Mouse (Mus musculus) heart, postnatal 4 days (tissue): Measurements from ENCODE around the gene Cacna1b. TPM values are rescaled to one million over a fixed set of nuclear protein-coding genes. Genes with fewer than 3 reads are reported as not detected.

Source experiments
- DNase-seq: peaks from one replicate; pipeline ENCODE4 v3.0.0; 2021
- total RNA-seq, 2 experiments: library from RNA; stranded (reverse); gene quantifications; 2 replicates each; pipeline ENCODE4 v1.2.3; 2021

The Cacna1b gene
- total RNA-seq, 2 experiments from 2014 or later = 0.21 to 0.27 TPM

DNA sequence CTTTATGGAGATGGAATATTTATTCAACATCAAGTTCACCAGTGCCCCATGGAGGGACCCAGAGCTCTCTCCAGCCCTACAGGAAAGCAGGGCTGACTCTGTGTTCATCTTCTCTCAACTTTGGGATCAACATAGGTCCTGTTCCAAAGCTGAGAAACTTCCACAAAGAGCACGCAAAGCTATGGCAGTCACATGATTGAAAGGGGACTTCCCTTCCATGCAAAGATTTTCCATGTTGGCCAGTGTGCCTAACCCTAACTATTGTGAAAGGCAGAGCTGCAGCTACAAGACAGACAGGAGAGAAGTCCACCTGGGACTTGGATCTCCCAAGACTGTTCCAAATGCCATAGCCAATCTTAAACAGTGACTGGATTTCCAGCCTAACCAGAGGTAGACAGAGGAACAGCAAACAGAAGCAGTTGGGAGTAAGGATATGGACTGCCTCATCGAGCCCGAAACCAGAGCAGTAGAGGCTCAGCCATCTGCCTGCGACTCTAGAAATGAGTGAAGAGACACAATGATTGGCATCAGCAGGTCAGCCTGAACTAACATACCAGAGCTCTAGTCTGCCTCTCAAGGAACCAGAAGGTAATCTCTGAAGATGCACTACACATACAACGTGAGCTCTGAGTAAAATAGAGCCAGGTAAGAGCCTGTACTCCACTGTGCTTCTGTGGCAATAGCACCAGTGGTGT is 116.4 kb downstream of the Cacna1b start:
- DNase-seq = no peak

DNA sequence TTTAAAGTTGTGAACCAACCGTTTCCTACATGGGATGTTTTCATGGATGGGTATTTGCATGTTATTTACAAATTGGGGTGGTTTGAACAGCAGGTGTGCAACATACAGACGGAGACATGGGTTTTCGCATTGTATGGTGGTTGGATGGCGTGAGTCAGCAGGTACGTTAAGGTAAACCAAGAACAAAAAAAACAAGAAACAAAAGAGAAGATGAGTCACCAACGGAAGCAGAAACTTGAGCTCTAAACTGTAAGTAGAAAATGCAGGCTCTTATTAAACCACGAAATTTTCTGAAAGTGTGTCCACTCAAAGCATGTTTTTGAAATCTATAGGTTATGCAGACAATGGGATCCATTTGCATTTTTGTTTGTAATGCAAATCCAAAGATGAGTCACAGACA is 120.1 kb downstream of the Cacna1b start:
- DNase-seq = no peak

DNA sequence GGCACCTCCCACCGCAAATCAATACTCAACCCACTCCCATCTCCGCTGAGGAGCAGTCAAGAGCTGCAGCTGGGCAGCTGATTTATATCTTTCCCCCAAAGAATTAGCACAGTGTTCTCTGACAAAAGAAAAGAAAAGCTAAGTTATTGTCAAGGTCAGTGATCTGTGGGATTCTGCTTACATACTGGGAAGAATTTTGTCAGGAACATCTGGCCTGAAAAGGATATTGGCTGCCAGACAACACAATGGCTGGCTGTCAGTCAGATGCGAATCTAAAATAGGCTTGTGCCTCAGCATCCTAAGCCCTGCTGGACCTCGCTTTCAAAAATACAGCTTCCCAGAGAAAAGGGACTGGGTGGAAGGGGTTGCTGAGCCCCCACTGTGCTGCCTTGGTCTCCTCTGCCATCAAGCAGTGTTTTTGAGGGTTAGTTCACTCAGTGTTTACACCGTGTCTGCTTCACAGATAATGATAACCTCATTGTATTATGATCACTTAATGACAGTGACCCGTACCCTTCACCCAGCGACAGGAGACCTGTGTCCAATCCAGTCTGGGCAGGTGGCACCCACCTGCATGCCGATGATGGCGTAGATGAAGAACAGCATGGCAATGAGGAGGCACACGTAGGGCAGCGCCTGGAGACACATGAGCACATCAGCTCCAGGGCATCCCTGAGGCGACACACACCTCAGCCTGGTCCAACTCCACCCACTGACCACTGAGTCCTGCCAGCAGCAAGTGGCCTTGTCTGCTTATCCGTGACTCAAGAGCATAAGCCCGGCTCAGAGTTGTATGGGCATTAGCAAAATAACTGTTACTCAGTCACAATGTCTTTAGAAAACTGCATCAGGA is 124.6 kb downstream of the Cacna1b start:
- DNase-seq = no peak

DNA sequence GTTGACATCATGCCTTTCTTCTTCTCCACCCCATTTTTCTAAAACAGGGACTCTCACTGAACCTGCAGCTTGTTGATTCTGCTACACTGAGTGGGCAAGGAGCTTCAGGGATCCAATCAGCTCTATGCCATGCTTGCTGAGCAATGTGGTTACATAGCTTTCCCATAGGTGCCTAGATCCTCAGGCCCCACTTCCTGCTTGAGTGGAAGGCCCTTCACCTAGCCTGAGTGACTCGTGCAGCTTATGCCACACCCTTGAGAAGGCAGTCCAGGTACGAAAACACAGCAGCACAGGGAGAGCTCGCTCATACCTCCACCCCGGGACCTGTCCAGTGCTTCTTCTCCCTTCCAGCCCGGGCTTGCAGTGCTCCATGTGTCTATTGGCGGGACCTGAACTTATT is 129.3 kb downstream of the Cacna1b start:
- no peak for DNase-seq

DNA sequence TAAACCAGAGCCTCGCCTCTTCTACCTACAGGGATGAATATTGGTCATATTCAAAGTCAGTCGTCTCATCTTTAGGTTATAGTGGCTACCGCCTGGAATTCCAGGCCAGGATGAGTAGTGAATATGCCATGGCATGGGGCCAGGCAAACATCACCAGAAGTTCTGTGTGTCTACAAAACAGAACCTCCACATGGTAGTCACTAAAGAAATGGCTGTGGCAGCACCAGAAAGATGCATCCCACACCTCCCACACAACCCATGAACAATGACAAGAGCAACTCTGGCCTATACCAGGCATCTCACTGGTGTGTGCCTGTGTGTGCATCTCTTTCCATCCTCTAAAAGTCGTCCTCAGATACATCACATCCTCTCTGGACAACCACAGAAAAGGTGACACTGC is 145.8 kb downstream of the Cacna1b start:
- no peak for DNase-seq

DNA sequence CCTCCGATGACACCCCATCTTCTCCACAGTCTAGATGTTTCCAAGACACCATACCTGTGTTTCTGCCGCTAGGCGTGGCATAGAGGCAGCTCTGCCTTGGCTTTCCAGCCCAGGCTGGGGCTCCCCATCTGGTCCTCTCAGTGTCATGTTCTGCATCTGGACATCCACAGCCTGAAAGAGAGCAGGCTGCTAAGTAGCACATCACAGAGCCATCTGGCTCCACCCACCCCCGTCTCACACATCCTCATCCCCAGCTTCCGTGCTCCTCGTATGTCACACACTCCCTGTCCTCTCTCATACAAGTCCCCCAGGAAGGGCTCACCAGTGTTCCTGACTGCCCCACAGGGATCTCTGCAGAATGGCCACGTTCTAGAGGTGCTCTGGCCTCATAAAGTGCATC is 153.2 kb downstream of the Cacna1b start:
- no peak for DNase-seq

DNA sequence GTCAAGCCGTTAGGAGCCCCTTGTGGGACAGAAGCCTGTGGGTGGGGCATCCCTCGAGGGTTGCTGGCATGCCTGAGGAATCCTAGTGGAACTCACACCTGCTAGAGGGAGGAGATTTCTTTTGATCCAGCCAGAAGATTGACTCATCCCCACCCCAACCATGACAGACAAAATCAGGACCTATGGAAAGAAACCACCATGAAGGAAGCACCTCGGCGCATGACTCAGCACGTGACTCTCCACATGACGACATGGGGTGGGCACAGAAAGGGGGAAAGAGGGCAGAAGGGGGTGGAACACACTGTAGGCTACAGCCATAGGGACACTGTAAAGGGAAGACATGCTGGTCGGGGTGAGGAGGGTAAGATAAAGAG is 154.2 kb downstream of the Cacna1b start:
- DNase-seq = no peak

DNA sequence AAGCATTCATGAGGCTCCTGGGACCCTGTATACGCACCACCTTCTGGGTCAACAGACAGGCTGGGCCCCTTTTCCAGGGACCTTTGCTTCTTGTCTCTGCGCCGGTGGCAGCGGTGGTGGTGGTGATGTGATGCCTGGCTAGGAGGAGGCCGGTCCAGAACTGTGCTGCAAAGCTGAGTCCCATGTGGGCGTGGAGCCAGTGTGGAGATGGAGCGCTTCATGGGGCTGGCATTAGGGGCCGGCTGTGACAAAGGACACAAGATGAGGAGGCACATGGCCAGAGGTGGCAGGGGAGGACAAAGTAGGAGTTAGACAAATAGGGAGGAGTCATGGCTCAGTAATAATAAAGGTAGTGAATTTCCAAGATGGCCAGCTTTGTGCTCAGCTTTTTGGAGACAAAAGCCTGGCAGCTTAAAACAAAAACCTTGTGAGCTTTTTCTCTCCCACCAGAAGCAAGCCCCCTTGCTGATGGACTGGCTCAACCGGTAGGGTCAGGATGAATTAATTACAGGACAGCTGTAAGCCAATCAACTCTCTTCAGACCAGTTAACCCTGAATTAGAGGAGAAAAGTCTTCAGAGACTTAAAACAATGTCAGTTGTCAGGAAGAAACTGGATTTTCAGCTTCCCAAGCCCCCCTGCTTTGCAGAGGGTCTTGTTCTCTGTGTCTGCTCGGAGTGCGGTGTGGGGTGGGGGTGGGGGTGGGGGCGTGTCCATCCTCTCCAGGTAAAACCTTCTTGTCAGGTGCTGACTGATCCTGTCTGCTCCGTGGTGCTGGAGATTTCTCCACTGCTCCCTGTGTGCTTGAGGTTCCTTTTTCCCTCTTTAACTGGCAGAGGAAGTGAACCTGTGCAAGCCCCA is 154.8 kb downstream of the Cacna1b start:
- DNase-seq = no peak

DNA sequence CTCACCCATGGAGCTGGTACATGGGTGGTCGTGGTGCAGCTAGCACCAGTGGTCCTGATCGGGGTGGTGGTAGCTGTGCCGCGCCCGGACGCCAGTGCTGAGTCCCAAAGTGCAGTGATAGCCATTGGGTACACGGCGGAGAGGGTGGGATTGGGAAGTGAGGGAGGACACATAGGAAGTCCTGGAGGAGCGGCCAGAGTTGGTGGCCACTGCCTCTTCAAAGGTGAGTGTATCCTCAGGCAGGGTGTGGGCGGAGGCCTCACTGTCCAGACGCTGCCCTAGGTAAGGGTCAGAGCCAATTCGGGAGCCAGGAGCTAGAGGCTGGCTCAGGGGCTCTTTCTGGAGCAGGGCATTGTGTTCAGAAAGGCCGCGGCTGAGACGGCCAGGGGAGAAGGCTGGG is 156.4 kb downstream of the Cacna1b start:
- DNase-seq = no peak

DNA sequence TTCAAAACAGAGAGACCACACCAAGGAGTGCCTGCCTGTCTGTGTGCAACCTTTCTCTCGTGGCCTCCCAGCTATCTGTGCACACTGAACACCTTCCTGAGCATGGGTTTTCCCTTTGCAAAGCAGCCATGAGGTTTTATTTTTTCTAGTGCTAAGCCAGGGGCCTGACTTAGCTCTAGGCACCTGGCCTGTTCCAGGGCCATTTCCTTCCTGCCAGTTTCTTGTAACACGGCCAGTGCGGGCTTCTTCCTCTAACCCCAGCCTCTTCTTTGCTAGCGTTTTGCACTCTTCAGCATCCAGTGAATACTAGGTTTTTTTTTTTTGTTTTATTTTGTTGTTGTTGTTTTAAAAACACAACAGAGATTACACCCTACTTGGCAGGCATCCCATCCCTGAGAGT is 157.9 kb downstream of the Cacna1b start:
- no peak for DNase-seq

DNA sequence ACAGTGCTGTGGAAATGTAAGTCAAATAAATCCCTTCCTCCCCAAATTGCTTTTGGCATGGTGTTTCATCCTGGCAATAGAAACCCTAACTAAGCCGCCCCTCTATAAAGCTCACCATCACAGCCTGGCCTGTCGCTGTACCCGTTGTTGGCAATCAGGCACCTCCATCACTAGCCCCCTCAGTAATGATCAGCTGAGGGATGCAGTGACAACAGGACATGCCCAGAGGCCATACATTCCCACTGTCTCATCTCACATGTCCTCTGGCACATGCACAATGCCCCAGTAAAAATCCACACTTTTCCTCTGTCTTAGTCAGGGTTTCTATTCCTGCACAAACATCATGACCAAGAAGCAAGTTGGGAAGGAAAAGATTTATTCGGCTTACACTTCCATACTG is 173.5 kb downstream of the Cacna1b start:
- DNase-seq = no peak

DNA sequence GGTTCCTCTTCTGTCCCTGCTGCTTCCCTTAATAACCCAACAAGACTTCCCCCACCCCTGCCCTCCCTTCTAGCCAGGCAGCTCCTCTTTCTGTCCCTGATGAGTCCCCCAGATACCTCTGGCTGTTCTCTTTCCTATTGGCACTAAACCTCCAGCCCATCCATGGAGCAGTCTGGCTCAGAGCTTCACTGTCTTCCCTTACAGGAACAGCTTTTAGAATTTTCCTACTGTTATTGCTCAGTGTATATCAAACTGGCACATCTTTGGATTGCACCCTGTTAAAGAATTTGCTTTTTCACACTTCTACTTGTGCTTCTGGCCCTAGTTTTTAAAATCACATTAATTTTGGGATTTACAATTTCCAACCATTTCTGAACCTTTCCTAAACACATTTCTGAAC is 175.0 kb downstream of the Cacna1b start:
- no peak for DNase-seq

DNA sequence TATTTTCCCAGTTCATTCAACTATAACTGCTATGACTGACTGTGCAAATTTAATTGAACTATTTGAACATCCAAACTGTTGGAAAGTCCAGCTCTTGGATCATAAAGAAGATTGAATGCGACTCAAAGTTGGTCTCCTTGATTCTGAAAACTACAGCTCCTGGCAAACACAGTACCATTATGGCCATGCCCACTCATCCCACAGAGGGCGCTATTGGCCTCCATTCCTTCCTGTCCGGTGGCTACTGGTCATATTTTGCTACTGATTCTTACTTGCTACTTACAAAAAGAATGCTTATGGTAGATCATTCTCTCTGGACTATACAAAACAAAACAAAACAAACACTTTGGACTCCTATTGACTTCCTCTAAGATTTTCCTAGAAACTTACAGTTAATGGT is 188.3 kb downstream of the Cacna1b start:
- peak; percentile 73 for DNase-seq

DNA sequence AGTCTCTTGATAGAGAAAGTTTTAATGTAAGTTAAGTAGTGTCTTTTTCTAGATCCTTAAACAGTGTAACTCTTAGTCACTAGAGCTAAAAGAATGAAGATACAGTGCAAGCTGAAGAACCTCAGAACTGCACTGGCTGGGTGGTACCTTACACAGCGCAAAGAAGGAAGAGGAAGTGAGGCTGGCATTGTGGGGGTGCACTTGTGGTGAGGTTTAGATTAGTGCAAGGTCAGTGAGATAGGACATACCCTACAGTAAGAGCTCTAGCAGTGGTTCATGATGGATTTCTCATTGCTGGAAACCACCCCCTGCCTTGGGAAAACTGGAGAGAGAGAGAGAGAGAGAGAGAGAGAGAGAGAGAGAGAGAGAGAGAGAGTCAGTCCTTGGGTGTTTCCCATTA is 192.0 kb downstream of the Cacna1b start:
- DNase-seq = no peak

DNA sequence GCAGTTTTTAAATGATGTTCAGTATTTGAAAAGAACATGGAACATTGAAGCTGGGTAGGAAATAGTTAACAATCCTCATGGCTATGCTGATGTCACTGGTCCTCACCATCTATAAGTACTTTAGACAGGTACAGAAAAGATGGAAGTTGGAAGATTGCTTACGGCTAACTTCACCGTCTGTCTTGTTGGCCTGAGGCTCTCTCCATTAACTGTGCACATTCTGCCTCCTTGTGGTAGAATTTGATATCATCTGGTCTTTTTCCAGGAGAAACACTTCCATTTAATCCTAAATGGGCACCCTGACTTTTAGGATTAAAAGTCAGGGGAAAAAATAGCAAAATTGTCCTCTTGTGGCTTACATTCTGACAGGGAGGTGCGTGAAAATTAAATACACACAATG is 194.4 kb downstream of the Cacna1b start:
- peak; percentile 36 for DNase-seq

DNA sequence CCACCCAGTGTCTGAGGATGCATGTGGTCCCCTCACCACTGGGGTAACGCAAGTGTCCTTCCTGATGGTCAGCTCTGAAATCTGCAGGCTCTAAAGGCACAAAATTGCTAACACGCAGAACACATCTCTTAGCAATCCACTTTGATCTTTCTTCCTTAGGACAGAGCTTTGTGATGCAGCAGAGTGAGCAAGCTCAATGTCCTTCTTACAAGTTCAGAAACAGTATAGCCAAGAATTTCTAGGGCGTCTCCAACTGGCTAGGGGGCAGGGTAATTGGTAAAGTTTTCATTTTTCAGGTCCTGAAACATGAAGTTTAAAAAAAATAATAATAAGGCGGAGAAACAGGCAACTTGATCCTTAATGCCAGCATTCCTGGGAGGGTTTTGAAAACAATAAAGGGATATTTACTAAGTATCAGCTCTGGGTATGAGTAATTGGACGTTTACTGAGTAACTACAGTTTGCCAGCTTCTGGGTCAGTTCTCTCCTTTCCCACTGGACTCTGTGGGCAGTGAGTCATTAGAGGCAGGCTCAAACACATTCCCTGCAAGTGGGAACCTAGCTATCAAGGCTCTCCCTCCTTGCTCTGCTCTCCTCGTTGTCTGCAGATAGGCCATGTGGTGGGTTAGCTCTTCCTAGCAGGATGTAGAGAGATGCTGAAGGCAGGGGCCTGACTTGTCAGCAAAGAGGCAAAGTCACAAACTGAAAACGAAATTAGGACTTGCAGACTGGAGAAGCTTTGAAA is 200.2 kb downstream of the Cacna1b start:
- no peak for DNase-seq

DNA sequence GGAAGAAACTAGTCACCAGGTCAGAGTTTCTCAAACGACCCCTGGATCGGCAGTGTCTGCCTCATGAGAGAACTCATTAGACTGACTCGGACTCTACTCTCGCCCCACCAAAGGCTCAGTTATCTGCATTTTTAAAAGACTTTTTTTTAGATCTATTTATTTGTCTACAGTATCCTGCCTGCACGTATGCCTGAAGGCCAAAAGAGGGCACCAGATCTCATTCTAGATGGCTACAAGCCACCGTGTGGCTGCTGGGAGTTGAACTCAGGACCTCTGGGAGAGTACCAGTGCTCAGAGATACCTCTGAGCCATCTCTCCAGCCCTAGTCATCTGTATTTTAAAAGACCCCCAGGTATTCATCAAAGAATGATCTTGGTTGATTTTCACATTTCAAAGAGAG is 201.0 kb downstream of the Cacna1b start:
- no peak for DNase-seq

DNA sequence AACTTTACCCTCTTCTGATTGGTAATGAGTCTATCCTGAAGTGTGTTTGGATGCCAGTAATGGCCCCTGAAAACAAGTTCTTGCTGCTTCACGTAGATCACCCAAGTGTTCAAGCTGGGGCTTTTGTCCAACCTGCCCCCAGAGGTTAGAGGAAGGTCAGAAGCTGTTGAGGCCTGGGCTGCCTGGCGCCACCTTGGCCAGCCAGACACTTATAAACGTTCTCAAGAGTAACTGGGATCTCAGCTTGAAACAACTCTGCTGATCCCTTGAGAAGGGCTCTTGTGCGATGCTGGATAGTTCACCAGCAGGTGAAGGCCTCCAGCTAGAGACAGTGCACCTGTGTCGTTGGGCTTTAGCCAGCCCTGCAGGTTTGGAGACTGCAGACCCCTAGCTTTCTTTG is 202.8 kb downstream of the Cacna1b start:
- no peak for DNase-seq

DNA sequence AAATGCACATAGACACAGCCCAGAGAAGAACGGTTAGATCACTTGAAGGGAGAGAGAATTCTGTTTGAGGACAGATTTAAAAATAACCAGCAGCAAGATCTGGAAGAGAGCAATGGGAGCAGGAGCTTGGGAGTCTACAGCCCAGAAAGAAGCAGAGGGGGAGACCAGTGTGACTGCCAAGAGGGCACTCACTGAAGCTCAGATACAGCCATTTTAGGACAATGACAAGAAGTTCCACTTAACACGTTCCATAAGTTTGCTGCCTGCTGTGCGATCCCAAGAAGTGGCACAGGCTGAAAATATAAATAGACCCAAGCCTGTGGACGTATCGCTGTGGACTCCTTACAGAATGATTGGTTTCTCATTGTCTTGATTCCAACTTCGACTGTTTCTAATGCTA is 206.6 kb downstream of the Cacna1b start:
- DNase-seq = peak; percentile 18

DNA sequence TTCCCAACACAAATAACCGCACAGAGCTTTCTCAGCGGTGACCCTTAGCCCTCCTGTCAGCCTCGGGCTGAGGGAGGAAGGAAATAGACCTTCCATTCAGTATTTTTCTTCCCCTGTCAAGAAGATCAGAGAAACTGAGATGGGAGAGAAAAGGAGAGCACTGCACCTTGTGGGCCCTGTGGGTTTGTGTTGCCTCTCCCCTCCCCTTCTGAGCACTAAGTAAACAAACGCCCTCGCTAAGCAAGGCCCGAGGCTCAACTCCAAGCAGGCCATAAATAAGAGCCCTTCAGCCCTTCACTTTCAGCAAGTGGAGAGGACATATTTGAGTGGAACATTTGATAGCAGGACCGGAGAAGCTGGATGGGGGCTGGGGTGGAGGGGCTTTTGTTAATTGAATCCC is 209.0 kb downstream of the Cacna1b start:
- DNase-seq = no peak
